Mouse (Mus musculus) kidney, adult 18-20 months (tissue): ENCODE measurements around the gene Prkca.

Source experiments
- DNase-seq: peaks from one replicate; pipeline ENCODE4 v3.0.0; 2021

The Prkca gene

GRCm38 (mm10) chr11:108343789-108344462 is at the start of gene Prkca:
Gene Prkca, minus strand, starts transcription at chr11:108343928.
- peak; percentile 95 for DNase-seq

DNA sequence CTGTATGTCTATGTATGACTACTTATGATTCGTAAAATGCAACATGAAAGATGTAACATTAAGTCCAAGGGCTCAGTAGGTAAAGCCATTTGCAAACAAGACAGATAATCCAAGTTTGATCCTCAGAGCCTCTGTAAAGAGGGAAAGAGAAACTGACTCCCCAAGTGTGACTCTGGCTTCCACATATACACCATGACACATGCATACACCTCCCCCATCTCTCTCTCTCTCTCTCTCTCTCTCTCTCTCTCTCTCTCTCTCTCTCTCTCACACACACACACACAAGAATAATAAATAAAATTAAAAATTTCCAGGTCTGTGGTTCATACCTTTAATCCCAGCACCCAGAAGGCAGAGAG is 41.9 kb upstream of the Prkca start:
- DNase-seq: no peak

DNA sequence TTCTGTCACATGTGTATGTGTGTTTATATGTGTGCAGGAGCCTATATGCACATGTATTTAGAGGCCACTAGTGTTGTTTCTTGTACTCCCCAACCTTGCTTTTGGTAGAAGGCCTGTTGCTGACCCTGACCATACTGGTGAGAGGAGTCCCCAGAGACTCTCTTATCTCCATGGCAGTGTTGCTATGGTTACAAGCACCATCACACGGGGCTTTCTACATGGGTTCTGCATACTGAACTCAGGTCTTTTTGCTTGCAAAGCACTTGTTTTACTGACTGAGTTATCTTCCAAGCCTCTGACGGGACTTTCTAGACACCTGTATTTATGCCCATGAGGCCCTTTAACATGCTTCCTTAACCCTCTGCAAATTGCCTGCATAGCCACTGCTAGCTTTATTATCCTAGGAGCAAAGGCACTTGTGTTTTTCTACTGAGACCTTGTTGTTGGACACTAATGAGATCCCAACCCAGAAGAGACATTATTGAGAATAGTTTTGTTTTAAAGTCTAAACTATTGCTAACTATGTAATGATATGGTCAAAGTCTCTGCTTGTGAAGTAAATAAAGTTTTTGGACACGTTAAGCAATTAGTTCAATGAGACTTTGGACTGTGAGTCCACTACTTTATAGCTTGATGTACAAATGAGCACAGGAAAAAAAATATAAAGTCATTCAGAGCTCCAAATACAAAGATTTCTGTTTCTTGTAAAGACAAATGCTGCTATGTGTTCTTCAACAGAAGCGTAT is 41.4 kb upstream of the Prkca start:
- DNase-seq: no peak

DNA sequence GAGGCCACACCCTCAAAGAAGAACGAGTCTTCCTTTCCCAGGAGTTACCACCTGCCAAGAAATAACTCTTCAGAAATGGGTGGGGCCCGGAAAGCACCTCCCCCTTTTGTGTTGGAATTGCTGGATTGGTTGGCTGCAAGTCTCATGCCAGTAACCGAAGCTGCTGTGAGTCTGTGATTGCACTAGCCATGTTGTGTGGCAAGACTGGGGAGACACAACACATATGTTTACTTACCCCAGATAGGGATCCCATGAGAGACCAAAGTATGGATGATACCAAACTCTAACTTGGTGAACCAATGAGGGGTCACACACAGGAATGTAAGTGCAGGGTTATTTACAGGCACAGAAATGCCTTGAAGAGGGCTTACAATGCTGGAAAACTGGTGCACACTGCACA is 38.9 kb upstream of the Prkca start:
- DNase-seq: no peak

DNA sequence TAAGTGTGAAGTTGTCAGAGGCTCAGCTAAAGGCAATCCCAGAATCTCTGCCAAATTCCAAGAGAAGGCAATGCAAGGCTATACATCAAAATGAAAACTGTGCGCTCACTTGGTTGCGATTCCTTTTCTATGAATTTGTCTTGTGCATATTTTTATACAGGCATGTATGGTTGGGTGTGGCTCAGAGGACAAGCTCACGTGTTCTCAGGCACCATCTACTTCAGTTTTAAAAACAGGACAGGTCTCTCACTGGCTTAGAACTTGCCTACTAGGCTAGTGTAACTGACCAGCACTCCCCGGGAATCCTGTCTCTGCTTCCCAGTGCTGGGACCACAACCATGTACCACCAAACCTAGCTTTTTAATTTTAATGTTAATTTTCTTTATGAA is 34.6 kb upstream of the Prkca start:
- DNase-seq: no peak

DNA sequence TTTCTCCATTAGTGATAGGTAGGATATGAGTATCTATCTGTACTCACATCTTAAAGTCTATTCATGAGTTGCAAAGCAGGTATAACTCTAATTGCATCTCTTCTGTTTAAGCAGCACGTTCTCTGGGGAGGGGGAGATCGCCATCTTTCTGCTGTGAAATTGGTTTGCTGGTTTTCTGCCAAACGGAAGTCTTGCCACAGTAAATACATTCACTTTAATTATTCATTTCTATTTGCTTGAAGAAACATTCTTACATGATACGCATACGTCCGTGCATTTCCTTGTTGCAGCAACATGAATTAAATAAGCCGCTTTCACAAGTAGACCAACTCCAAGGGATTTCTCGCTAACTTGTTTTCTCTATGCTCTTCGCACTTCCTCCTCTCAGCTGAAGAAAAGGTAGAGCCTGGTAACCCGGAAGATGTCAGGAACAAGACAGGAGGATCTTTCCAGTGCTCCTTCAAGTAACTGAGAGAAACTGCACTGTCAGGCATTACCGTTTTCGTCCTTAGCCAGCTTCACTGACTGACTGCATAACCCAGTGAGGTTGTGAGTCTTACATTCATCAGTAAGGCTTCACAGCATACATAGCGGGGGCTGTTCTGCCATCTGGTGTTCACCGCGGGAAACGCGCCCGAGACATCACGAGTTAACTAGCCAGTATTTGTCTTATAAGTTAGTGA is 34.1 kb upstream of the Prkca start:
- DNase-seq: peak; percentile 82

DNA sequence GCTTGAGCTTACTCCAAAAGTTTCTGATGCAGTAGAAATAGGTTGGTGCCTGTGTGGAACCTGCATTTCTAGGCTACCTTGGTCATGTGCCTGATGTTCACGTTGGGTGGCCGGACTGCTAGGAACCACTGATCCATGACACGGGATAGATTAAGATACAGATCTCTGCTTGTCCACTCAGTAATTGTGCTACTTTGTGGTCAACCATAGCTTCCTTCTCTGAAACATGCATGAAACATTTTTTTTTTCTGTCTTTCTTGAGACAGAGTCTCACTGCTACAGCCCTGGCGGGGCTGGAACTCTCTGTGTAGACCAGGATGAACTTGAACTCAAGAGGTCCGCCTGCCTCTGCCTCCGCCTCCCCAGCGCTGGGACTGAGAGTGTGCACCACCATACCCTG is 33.1 kb upstream of the Prkca start:
- no peak for DNase-seq

- DNase-seq: no peak
Measured at GRCm38 (mm10) chr11:108367046-108367445, 23.3 kb upstream of the Prkca start.

DNA sequence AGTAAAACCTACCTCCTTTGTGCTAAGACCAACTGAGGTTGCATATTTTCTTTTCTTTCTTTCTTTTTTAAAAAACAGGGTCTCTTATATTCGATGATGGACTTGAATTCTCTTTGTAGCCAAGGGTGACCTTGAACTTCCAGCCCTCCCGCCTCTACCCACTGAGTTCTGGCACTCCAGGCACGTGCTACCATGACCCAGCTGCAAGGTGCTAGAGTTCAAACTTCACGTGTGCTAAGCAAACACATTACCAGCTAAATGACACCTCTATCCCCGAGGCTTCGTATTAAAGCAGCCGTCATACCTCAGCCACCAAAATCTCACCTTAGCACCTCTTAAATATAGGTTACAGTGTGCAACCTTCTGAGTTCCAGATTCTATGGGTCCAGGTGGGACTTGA is 21.9 kb upstream of the Prkca start:
- no peak for DNase-seq

- DNase-seq: no peak
Measured at GRCm38 (mm10) chr11:108364945-108365589, 21.3 kb upstream of the Prkca start.

- DNase-seq: no peak
Measured at GRCm38 (mm10) chr11:108363991-108364390, 20.3 kb upstream of the Prkca start.

GRCm38 (mm10) chr11:108362965-108363364 is 19.2 kb upstream of the Prkca start:
- DNase-seq: no peak

DNA sequence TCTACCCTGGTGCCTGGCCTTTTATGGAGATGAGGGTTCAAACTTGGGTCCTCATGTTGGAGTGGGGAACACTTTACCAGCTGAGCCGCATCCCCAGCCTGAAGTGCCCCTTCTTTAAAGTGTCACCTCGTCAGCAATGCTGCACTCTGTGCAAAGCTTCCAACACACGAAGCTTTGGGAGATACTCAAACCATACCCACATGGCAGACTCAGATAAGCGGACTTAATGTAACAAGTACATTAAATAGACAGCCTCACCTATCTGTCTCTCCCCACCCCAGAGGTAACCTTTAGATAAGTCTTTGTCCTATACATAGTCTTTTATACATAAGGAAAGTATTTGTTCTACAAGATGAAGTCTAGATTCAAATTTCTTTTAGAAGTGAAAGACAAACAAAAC is 17.3 kb upstream of the Prkca start:
- no peak for DNase-seq

DNA sequence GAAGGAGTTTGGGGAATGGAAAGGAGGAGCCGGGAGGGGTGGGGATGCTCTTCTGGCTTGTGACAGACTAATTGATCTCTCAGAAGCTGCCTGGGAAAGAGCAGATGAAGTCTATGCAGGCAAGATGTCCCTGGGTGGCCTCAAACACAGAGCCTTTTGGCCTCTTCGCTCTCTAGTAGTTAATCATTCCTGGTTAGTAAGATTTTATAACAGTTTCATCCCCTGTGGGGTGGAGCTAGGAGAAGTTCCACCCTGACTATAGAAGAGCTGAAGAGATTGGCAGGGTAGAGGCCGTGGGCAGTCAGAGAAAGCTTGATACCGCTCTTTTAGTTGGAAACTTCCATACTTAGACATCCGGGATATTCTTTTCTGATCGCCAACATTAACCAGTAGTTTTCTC is 15.2 kb upstream of the Prkca start:
- no peak for DNase-seq

DNA sequence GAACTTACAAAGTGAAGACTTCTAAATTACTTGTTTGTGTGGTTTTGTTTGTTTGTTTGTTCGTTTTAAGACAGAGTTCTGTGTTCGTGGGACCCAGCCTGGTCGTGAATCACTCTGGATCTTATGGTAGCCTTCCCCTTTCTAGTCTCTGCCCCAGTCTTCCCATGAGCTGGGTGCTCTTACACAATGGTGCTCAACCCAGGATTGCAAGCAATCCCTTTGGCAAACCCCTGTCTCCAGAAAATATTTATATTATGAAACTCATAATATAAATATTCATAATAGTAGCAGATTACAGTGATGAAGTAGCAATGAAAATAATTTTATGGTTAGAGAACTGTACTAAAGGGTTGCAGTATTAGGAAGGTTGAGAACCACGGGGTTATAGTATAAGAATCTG is 12.3 kb upstream of the Prkca start:
- DNase-seq: no peak

DNA sequence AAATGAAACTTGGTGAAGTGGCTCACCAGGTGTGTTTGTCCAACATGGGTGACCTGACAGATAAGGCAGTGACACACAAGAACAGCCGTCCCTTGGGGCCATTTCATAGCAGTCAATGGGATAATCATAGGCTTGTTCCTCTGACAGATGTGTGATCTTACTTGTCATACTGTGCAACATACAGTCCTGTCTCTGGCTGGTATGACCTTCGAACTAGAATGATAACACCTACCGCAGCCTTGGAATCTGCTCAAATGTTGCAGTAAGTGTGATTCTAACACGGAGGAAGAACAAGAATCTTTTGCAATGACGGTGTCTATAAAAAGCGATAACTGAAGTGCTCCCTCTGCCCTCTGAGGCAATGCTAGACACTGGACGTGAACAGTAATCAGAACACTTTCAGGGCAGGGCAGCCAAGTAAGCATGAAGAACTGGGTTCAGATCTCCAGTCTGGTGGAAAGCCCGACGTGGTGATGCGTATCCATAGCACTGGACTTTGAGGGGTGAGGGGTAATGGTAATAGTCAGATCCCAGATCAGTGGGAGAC is 9.2 kb upstream of the Prkca start:
- no peak for DNase-seq

GRCm38 (mm10) chr11:108350799-108351198 is 7.1 kb upstream of the Prkca start:
- no peak for DNase-seq

DNA sequence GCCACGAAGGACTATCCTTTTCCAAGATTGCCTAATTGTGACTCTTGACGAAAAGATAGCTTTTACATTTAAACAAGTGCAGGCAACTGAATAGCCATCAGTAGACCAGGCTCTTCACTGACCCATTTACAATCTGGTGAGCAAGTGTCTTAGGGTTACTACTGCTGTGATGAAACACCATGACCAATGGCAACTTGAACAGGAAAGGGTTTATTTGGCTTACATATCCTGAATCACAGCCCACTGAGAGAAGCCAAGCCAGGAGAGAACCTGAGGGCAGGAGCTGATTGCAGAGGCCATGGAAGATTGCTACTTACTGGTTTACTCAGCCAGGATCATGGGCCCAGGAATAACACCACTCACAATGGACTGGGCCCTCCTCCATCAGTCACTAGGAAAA is 1.6 kb upstream of the Prkca start:
- DNase-seq: no peak

DNA sequence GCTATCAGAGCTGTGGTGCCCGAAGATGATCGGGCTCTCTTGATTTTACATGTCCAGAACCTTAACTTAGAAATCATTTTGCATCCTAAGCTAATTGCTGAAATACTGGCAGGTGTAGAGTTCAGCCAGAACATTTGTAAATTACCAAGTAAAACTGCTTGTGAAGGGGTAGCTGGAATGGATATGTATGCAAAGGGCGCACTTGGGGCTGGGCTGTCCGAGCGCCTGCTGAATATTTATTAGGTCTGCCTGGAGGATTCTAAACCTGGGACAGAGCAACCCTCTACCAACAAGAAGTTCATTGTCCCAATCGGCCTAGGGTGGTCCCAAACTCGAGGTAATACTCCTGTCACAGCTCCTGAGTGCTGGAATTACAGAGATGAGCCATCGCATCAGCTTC is 1.0 kb upstream of the Prkca start:
- DNase-seq: no peak

DNA sequence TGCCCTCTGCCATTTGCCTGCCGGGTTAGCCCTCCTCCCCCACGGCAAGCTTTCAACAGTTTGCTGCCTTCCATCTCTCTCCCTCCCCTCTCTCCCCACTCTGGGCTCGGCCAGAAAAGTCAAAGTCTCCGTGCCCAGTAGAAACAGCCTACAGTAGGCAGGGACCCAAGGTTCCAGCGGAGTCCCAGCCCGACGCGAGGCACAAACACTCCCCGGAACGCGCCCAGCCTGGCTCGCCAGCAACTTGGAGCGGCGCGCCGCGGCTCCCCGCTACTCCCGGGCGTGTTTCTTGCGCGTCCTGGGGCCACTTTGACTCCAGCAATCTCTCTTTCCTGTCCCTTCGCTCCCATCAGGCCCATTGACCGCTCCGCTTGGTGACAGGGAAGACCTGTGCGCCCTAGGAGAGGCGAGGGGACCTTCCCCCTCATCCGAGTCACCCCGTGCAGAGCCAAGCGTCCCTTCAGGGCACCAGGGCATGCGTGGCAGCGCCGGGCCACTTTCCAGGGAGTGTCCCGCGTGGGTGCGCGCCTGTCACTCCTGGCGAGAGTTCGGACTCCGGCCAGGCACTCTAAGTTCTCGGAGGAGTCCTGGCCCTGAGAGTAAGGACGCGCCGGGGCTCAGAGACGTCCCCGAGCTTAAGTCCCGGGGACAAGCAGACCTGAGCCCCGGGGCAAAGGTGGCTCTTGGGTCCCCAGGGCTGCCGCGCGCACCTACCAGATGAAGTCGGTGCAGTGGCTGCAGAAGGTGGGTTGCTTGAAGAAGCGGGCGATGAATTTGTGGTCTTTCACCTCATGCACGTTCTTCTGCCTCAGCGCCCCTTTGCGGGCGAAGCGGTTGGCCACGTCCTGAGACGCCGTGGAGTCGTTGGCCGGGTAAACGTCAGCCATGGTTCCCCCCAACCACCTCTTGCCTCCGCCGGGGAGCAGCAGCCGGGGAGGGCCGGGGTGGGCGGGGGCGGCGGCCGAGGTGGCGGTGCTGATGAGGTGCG is 653 bp downstream of the Prkca start, which contains the start of gene Apoh:
Gene Apoh, plus strand, starts transcription at position 574 of the 988 bp plus-strand sequence.
- DNase-seq: peak; percentile 62

GRCm38 (mm10) chr11:108341783-108342182 is 1.9 kb downstream of the Prkca start:
- no peak for DNase-seq

DNA sequence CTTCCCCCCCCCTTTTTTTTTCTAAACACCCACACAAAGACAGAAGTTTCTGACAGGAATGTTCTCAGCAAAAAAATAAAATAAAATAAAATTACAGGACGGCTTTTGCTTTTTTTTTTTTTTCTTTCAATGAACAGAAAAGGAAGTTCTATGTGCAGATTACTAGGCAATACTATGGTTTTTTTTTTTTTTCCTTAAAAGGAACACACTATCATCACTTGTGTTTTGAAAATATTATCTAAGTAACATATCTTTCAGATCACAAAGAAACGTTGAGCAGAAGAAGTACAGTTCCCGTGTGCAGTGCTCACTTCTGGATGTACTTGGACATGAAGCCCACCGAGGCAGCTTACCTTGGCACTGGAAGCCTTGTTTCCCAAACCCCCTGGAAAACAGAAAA is 3.4 kb downstream of the Prkca start:
- no peak for DNase-seq
